Mouse (Mus musculus): ENCODE measurements around the gene Gm49486. TPM values are rescaled to one million over a fixed set of nuclear protein-coding genes. Genes with fewer than 3 reads are reported as not detected.

The Gm49486 gene
- total RNA-seq, 4 experiments from 2014 or later = 0.18 to 1.2 (median 0.63) TPM

DNA sequence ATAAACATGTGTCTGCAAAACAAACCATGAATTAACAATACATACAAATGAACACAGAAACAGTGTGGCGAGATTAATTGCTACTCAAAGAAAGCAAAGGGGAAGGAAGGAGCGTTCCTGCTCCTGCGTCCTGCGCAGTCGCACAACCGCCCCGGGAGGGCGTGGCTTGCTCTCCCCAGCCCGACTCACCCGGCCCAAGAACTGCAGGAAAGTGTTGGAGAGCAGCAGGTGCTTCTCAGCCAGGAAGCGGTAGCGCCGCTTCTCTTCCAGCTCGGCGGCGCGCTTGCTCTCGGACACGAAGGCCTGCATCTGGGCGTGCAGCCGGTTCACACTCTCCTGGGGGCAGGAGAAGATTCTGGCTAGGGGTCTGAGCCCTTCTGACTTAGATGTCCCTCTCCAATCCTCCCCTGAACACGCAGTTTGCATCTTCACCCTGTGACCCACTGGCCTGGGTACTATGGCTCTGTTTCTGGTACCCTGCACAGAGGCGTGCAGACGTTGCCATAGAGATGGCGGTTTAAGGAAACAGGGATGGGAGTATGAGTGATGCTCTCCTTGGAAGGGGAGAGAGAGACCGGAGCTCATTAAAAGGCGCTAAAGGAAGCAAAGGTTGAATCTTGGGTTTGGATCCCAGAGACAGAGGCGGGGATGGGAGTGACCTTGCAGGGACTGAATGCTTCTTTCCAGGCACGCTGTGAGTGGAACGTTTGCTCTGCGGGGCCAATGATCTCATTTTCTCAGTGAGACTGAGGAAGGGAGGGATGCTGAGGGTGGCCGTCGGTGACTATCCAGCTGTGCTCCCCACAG lies 41.3 kb downstream of the Gm49486 start:
- DNase-seq (ENCODE audit: low spot score in 2 of 2) = no peak

- DNase-seq (ENCODE audit: low spot score in 2 of 2) = no peak
These were observed 42.0 kb downstream of the Gm49486 start for GRCm38 (mm10) chr15:79271124-79271746.

DNA sequence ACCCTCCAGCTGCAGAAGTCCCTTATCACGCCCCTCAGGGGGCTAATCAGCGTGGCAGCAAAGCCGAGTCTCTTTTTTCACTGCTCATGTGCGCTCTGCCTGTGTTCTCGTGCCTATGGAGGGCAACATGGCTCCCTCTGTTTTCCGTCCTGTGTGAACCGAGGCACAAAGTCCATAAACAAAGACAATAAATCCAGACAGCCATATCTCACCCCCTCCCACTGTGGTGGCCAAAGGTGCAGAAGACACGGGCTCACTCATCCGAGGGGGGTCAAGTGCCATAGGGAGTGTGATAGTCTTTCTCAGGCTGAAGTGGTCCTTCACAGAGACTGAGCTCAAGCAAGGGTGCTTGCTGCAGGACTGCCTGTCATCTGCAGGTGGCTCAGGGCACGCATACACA lies 43.8 kb downstream of the Gm49486 start:
- DNase-seq (ENCODE audit: low spot score in 2 of 2) = no peak

GRCm38 (mm10) chr15:79277728-79278127 lies 48.5 kb downstream of the Gm49486 start:
- DNase-seq (ENCODE audit: low spot score in 2 of 2) = no peak

- DNase-seq (ENCODE audit: low spot score in 2 of 2) = no peak
These were observed 51.0 kb downstream of the Gm49486 start for GRCm38 (mm10) chr15:79280209-79280608.

DNA sequence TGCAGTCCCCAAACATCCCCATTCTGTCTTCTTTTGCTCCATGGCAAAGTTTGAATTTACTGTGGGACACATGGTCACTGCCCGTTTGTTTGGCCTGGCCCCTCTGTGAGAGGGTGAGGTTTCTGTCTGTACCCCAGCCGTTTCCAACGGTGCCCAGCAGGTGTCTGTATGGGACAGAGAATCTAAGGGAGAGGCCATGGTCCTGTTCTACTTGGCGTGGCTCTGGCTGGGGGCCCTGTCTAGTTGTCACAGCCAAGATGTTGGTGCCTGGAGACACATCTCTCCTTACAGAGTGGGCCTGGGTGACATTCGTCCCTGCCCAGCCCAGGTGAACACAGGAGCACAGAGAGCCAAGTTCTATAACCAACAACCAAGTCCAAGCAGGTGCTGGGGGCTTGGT lies 51.7 kb downstream of the Gm49486 start:
- DNase-seq (ENCODE audit: low spot score in 2 of 2) = no peak

- DNase-seq (ENCODE audit: low spot score in 2 of 2) = no peak
These were observed 52.2 kb downstream of the Gm49486 start for GRCm38 (mm10) chr15:79281389-79281788.

DNA sequence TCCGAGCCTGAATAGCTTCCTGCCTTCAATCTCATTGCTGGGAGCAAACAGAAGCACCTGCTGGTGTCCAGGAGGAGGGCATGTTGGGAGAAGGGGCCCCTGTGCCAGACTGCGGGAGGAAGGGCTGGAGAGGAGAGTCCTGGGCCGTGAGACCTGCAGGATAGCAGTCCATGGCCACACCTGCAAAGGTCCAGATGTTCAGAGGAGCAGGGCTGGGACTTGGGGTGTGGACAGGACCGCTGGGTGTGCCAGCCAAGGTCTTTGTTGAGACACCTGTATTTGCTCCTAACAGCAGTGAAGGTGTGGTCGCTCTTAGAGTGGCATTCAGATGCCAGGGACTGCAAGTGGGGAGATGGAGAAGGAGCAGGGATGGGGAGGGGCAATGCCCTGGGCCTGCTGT lies 53.2 kb downstream of the Gm49486 start:
- no peak for DNase-seq (ENCODE audit: low spot score in 2 of 2)

- DNase-seq (ENCODE audit: low spot score in 2 of 2) = no peak
These were observed 54.2 kb downstream of the Gm49486 start for GRCm38 (mm10) chr15:79283371-79283770.

DNA sequence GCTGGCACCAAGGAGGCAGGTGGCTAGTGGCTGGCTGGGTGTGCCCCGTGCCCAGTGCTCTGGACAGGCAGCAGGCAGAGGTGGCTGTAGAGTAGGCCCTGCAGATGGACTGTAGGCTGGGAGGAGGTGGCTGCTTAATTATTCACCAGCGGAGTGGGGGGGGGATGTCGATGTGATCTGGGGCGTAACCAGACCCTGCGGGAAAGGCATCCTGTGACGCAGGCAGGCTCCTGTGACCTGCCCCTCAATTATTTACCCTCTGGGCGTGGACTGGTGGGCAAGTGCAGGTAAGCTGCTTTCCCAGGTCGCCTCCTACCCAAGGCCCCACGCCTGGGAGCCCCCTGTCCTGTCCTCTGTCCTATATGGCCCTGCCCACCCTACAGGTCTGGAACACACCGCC lies 56.2 kb downstream of the Gm49486 start, which contains the start of gene Baiap2l2:
TSS of gene Baiap2l2 (minus strand) at position 139 of the 400 bp plus-strand sequence.
- DNase-seq (ENCODE audit: low spot score in 2 of 2) = no peak

DNA sequence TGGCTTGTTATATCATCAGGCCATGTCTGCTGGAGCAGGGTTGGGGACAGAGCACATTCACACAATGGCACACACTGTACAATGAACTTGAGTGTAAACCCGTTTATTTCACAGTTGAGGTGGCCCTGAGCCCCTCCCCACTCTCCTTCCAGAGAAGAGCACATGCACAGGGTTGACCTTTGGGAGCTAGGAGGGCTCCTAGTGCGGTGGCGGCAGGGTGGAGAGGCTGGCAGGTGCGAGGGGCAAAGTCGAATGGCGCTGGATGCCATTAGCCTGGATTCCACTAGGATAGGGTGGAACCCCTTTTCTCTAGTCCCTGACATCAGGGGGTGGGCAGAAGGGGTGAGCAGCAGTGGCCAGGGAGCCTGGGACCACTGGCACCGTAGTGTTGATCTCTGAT lies 57.0 kb downstream of the Gm49486 start:
- no peak for DNase-seq (ENCODE audit: low spot score in 2 of 2)

DNA sequence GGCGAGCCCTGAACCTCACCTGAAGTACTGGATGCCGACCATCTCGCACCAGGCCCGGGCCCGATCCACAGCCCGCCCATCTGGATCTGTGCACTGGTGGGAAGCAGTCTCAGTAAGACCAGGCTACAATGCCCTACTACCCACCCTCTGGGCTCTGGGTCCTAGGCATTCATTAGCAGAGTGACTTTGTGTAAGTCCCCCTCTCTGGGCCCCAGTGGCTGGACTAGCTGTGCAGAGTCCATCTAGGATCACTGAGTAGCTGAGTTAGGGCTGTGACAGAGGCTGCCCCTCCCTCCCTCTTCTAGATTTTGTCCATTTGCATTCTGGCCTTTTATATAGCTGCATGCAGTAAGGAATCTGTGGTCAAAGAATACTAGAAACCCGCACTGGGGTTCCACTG lies 57.9 kb downstream of the Gm49486 start:
- no peak for DNase-seq (ENCODE audit: low spot score in 2 of 2)

DNA sequence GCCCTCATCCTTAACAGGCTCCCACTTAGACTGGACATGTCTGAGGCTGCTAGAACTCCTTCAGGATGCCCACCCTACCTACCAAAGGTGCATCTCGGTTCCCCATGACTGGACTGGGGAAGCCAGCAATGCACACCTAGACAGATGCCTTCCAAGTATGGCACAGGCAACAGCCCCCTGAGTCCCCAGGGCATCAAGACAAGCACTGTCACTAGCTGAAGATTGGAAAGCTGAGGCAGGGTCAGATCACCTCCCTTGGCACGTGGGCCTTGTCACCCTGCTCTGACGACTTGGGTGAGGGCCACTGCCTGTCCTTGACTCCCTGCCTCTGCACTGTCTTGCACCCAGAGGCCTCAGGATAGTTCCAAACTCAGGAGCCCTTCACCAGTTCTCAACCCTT lies 59.2 kb downstream of the Gm49486 start:
- DNase-seq (ENCODE audit: low spot score in 2 of 2) = no peak

DNA sequence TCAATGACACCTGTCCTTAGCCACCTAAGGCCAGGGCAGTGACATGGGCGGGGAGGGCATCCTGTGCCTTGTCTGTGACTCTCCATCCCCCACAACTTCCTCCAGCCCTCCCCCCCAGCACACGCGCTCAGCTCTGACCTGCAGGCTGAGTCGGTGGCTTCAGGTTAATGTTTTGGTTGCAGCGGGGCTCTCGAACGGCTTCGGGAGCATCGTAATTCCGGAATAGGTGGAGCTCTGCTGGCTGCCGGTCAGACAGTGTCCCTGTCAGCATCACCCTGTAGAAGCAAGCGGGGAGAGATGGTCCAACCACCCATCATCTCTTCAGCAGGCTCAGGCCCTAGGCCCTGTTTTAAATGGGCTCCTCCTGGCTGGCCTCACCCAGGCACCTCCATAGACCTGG lies 60.2 kb downstream of the Gm49486 start:
- no peak for DNase-seq (ENCODE audit: low spot score in 2 of 2)

- no peak for DNase-seq (ENCODE audit: low spot score in 2 of 2)
These were observed 61.1 kb downstream of the Gm49486 start for GRCm38 (mm10) chr15:79290340-79290739.

DNA sequence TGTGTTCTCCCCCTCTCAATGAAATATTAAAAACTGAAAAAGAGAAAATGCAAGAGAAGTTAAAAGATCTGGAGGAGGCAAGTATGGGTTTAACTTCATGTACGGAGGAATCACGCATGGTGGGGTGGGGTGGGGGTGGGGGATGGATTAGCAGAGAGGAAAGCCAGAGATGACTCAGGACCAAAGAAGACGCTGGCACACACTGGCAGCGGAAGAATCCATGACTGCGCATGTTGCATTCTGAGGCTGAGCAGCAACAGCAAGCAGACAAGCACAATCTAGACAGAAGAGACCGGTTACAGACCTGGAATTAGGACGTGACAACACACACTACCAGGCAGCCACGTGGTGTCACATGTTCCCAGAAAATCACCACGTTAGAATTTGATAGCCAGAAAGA lies 63.6 kb downstream of the Gm49486 start:
- DNase-seq (ENCODE audit: low spot score in 2 of 2) = no peak

GRCm38 (mm10) chr15:79298553-79298952 lies 69.4 kb downstream of the Gm49486 start:
- no peak for DNase-seq (ENCODE audit: low spot score in 2 of 2)

- no peak for DNase-seq (ENCODE audit: low spot score in 2 of 2)
These were observed 70.5 kb downstream of the Gm49486 start for GRCm38 (mm10) chr15:79299563-79300155.

DNA sequence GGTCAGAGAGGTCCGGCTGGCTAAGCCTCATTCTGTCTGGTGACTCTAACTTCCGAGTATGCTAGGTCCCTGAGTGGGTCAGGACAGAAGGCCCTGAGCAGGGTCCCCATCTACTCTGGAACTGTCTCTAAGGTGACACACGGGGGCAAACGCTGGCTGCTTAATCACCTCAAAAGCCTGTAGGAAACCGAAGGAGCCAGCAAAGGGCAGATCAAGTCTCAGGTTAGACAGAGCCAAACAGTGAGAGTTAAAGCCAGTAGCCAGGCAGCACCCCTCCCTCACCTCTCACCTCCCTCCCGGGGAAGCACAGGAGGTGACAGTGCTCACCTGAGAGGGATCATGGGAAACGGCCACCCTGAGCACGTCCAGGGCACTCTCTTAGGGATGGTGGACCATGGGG lies 74.5 kb downstream of the Gm49486 start:
- DNase-seq (ENCODE audit: low spot score in 2 of 2) = no peak

GRCm38 (mm10) chr15:79304832-79305231 lies 75.6 kb downstream of the Gm49486 start:
- no peak for DNase-seq (ENCODE audit: low spot score in 2 of 2)

DNA sequence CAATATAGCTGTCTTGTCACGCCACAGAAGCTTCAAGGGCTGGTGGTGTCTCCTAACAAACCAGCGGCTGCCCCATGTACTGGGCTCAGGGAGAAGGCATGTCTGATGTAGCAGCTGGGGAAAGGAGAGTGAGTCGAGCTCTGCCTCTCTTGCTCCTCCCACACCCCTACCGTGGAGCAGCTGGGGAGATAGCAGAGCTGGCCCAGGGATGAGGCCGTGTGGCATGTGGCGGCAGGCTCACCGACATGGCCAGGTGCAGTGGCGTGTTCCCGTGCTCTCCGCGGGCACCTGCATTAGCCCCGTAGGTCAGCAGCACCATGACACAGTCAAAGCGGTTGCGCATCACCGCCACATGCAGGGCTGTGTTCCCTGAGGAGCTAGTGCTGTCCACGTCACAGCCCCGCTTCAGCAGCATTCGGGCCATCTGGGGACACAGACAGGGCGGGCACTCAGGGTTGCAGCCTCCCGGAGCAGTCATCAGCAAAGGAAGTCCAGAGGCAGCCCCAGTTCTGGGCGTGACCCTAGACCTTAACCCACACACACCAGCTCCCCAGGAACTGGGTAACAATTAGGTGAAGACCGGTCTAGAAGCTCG lies 76.9 kb downstream of the Gm49486 start:
- DNase-seq (ENCODE audit: low spot score in 2 of 2) = no peak
